Mouse (Mus musculus) heart, adult 10 weeks (tissue): ENCODE data around the gene Olfr1200. TPM values are rescaled to one million over a fixed set of nuclear protein-coding genes. Genes with fewer than 3 reads are reported as not detected.

Experiments
- polyA plus RNA-seq: library from polyadenylated mRNA; stranded (reverse); fragments of 350-450 nt; fragmentation: Illumina TruSeq; extraction: RNeasy Lipid Tissue Mini Kit (QIAGEN cat#74804); gene quantifications from one replicate; pipeline ENCODE4 v1.2.3, GENCODE M21; 2014; ENCODE audit warnings: low read depth, low replicate concordance

Gene Olfr1200
- not detected for polyA plus RNA-seq

DNA sequence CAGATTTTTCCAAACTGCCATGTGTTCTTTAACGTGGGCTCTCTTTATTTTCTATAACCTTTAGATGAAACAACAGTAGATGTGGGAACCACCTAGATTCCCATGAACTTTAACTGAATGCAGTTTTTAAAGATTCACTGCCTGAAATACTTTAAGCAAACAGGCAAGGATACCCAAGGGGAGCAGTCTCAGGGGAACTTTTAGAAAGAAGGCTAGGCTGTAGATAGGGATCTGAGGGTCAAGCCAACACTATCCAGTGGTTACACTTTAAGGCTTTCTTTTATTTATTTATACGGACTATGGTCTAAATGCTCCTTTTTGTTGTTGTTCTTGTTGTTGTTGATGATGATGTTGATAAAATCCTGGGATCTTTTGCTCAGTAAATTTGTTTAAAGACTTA lies at the start of gene Olfr1200:
TSS of gene Olfr1200 (minus strand) at position 101 of the 400 bp plus-strand sequence.

DNA sequence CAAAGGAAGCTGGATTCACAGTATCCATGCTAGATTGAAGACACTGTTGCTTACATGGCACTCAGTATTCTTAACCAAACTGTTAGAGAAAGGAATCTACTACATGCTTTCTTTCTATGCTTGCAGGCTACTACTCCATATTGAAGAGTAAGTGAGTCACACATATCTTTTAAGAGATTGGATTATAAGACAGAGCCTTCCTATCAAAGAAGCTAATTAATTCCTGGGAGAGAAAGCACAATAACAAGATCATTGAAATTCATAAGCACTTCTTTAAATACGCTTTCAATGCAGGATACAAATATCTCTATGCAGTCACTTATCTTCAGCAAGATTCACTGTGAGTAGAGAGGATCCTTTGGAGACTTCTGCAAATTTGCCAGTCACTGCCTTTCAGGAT lies 43.9 kb upstream of the Olfr1200 start, which contains the start of gene Olfr1202:
TSS of gene Olfr1202 (plus strand) at position 301 of the 400 bp plus-strand sequence.

DNA sequence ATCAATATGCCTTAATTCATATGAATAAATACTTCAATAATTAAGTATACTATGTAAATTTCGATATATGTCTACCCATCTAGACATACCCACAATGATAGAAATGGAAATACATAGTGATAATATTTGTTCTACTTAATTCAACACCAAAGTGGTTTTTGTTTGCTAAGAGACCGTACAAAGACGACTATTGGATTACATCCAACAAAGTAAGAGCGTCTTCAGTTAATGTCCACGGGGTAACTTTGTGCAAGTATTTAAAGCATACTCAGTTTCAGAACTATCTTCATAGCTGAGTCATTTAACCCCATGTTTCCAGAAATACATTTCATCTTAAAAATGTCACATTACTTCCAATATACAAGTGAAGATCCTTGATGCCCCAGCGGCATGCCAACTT lies 22.4 kb upstream of the Olfr1200 start, which contains the start of gene Olfr1201:
TSS of gene Olfr1201 (plus strand) at position 301 of the 400 bp plus-strand sequence.

DNA sequence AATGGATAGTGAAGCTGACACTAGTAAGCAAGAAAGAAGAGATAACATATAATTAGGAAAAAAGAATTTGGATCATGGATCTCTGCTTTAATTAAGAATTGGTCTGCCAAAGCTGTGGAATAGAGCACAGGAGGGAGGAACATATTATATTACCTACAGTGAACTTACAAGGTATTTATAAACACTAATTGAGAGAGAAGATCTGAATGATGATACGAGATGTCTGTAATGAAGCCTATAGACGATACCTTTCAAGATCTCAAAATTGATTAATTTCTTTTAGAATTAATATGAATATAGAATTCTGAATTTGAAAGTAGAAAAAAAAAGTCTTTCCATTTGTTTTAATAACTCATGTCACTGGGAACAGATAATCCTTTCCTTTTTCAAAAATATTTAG lies 9.9 kb downstream of the Olfr1200 start, which contains the start of gene Olfr1199:
TSS of gene Olfr1199 (minus strand) at position 101 of the 400 bp plus-strand sequence.

DNA sequence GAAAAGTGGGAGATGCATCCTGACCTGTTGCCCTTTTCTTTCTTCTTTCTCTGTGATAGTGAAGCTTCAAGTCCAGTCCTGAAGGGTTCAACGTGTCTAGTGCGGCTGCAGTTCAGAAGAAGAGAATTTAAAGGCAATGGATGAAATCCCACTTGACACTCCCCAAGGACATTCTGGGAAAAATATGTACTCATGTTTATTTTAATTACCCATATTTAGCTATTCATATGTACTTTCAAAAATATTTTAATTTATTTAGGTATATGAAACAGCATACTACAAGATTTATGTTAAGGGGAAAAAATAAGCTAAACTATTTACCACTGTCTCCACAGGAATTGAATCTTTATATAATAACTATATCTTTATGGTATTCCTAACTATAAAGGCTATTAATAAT lies 19.0 kb downstream of the Olfr1200 start, which contains the start of gene Olfr1198:
TSS of gene Olfr1198 (minus strand) at position 101 of the 400 bp plus-strand sequence.

DNA sequence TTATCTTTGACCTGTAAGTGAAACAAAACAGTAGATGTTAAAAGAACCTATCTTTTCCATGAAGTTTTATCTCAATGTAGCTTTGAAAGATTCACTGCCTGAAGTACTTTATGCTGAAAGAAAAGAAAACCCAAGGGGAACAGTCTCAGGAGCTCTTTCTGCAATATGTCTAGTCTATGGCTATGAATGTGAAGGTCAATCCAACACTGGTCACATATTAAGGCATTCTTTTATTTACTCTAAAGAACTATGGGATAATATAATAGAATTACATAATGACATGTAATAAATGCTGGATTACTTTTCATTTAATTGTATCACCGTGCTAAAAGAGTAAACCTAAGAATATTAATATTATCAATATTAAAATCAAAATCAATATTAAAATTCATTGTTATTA lies 38.0 kb downstream of the Olfr1200 start, which contains the start of gene Olfr1197:
TSS of gene Olfr1197 (minus strand) at position 101 of the 400 bp plus-strand sequence.

Other genes starting within 250 kb of the Olfr1200 start
- not detected for gene Olfr1188, start 213.6 kb downstream of the Olfr1200 start, polyA plus RNA-seq
- not detected for gene Olfr1189, start 184.0 kb downstream of the Olfr1200 start, polyA plus RNA-seq
- gene Olfr1191-ps1, start 129.9 kb downstream of the Olfr1200 start, polyA plus RNA-seq, result not detected
- not detected for gene Olfr1192-ps1, start 122.0 kb downstream of the Olfr1200 start, polyA plus RNA-seq
- not detected for gene Olfr1193, start 94.9 kb downstream of the Olfr1200 start, polyA plus RNA-seq
- gene Olfr1195, start 81.3 kb downstream of the Olfr1200 start, polyA plus RNA-seq, result not detected
- not detected for gene Olfr1196, start 65.9 kb downstream of the Olfr1200 start, polyA plus RNA-seq
- gene Olfr1197, start 38.1 kb downstream of the Olfr1200 start, polyA plus RNA-seq, result not detected
- not detected for gene Olfr1198, start 19.1 kb downstream of the Olfr1200 start, polyA plus RNA-seq
- not detected for gene Olfr1199, start 10.0 kb downstream of the Olfr1200 start, polyA plus RNA-seq
- not detected for gene Olfr1201, start 22.5 kb upstream of the Olfr1200 start, polyA plus RNA-seq
- not detected for gene Olfr1202, start 44.0 kb upstream of the Olfr1200 start, polyA plus RNA-seq
- gene Olfr1205, start 59.2 kb upstream of the Olfr1200 start, polyA plus RNA-seq, result not detected
- not detected for gene Olfr1204, start 78.8 kb upstream of the Olfr1200 start, polyA plus RNA-seq
- gene Olfr1206, start 92.7 kb upstream of the Olfr1200 start, polyA plus RNA-seq, result not detected
- not detected for gene Olfr1208, start 131.8 kb upstream of the Olfr1200 start, polyA plus RNA-seq
- gene Olfr1209, start 144.7 kb upstream of the Olfr1200 start, polyA plus RNA-seq, result not detected
- not detected for gene Olfr1211, start 167.6 kb upstream of the Olfr1200 start, polyA plus RNA-seq
- gene Olfr1212, start 183.5 kb upstream of the Olfr1200 start, polyA plus RNA-seq, result not detected
- not detected for gene Gm13762, start 209.8 kb upstream of the Olfr1200 start, polyA plus RNA-seq
- gene Olfr1214, start 222.2 kb upstream of the Olfr1200 start, polyA plus RNA-seq, result not detected
- gene Olfr1215, start 236.5 kb upstream of the Olfr1200 start, polyA plus RNA-seq, result not detected
- gene Olfr1216, start 247.9 kb upstream of the Olfr1200 start, polyA plus RNA-seq, result not detected